Mouse (Mus musculus): ENCODE measurements around the gene Ap5s1. TPM values are rescaled to one million over a fixed set of nuclear protein-coding genes. Genes with fewer than 3 reads are reported as not detected.
A peak's percentile ranks its signal among the peaks of the same experiment; 100 is the strongest.

Ap5s1 gene
- polyA plus RNA-seq, 1 experiment from 2014 or later = 19.5 TPM

DNA sequence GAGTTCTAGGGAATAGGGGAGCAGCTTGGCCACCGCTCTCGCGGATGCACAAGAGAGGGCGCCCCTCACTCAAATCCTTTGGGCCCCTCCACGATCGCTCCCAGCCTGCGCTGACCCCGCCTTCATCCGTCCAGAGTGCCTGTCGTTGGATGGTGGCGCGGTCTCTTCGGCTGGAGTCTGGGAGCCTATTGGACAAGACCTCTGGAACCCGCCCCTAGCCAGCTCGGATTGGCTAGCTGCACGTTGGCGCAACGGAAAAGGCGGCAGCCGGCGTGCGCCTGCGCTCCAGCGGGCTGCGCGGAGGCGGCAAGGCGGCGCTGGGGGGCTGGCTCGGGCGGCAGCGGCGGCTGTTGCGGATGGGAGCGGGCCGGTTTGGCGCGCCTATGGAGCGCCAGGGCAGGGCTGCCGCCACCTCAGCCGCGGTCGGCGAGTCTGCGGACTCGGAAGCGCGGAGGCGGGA is 55.4 kb downstream of the Ap5s1 start, which contains the start of gene Pank2:
Gene Pank2 (plus strand): TSS at position 283 of the 460 bp plus-strand sequence.
- peak within 1 kb of the TSS; percentile 99 for H3K27ac ChIP-seq (ENCODE audit: low read depth)
- ATAC-seq = peak; percentile 97
- peak; percentile 96 for DNase-seq
- H3K36me3 ChIP-seq (replicated peaks; ENCODE audit: insufficient read depth, low read length) = no peaks in the 10 kb centered on the region; the same call in 1 of the 2 replicates
- peaks cover 25% of the 10 kb centered on the region for H3K4me1 ChIP-seq (ENCODE audit: insufficient read depth)
- no peak for TF ChIP-seq EP300 (IDR thresholded peaks at IDR 0.05; ENCODE audit: low read depth)
- peak; percentile 24; the same call in 1 of the 2 replicates for TF ChIP-seq CTCF (IDR thresholded peaks at IDR 0.05; ENCODE audit: low read depth)
- 4% methylated on average over 27 of the region's 49 CpGs for WGBS (ENCODE audit: insufficient replicate concordance)
- H3K9ac ChIP-seq (replicated peaks) = peak within 1 kb of the TSS; percentile 92
- H3K4me2 ChIP-seq (ENCODE audit: low read depth, low read length) = peak within 1 kb of the TSS; percentile 80
- H3K27me3 ChIP-seq (ENCODE audit: insufficient read depth, low read length) = no peaks in the 10 kb centered on the region
- H3K4me3 ChIP-seq (ENCODE audit: low read depth, low read length) = peak within 1 kb of the TSS; percentile 81
- H3K9me3 ChIP-seq (ENCODE audit: low read length) = no peaks in the 10 kb centered on the region

Other genes starting within 250 kb of the Ap5s1 start
- gene Gfra4, start 164.0 kb upstream of the Ap5s1 start, polyA plus RNA-seq (2015; fragmentation: Nextera tagmentation; extraction: Ambion mirVana) = 0.07 and 0.26 TPM in 2 replicates
- gene Adam33, start 143.3 kb upstream of the Ap5s1 start, polyA plus RNA-seq (2015; fragmentation: Nextera tagmentation; extraction: Ambion mirVana) = 1.2 TPM in 2 replicates
- 1.9 and 2.0 TPM in 2 replicates for gene Siglec1, start 120.3 kb upstream of the Ap5s1 start, polyA plus RNA-seq (2015; fragmentation: Nextera tagmentation; extraction: Ambion mirVana)
- 0.65 and 0.67 TPM in 2 replicates for gene Hspa12b, start 79.8 kb upstream of the Ap5s1 start, polyA plus RNA-seq (2015; fragmentation: Nextera tagmentation; extraction: Ambion mirVana)
- gene Gm11037, start 73.6 kb upstream of the Ap5s1 start, polyA plus RNA-seq (2015; fragmentation: Nextera tagmentation; extraction: Ambion mirVana) = not detected in 2 replicates
- gene 1700037H04Rik, start 47.0 kb upstream of the Ap5s1 start, polyA plus RNA-seq (2015; fragmentation: Nextera tagmentation; extraction: Ambion mirVana) = 58.1 and 61.6 TPM in 2 replicates
- gene Cenpb, start 27.0 kb upstream of the Ap5s1 start, polyA plus RNA-seq (2015; fragmentation: Nextera tagmentation; extraction: Ambion mirVana) = 4.2 and 4.8 TPM in 2 replicates
- 67.6 and 77.7 TPM in 2 replicates for gene Cdc25b, start 20.1 kb upstream of the Ap5s1 start, polyA plus RNA-seq (2015; fragmentation: Nextera tagmentation; extraction: Ambion mirVana)
- 0.59 and 0.65 TPM in 2 replicates for gene Spef1, start 19.8 kb upstream of the Ap5s1 start, polyA plus RNA-seq (2015; fragmentation: Nextera tagmentation; extraction: Ambion mirVana)
- gene Mavs, start 27.0 kb downstream of the Ap5s1 start, polyA plus RNA-seq (2015; fragmentation: Nextera tagmentation; extraction: Ambion mirVana) = 21.2 and 22.1 TPM in 2 replicates
- gene Pank2, start 55.4 kb downstream of the Ap5s1 start, polyA plus RNA-seq (2015; fragmentation: Nextera tagmentation; extraction: Ambion mirVana) = 17.2 and 21.3 TPM in 2 replicates
- gene Rnf24, start 145.8 kb downstream of the Ap5s1 start, polyA plus RNA-seq (2015; fragmentation: Nextera tagmentation; extraction: Ambion mirVana) = 0.50 and 0.94 TPM in 2 replicates

Data from liver, postnatal 0 days (tissue).